Mouse (Mus musculus): Measurements from ENCODE around the gene Slc44a5. TPM values are rescaled to one million over a fixed set of nuclear protein-coding genes. Genes with fewer than 3 reads are reported as not detected.
A peak's percentile ranks its signal among the peaks of the same experiment; 100 is the strongest.
"Not testable (repeated sequence)": the region's sequence is repeated elsewhere in the genome, so short reads cannot be mapped to it uniquely, and the experiment has no call there.

Gene Slc44a5
- polyA plus RNA-seq, 1 experiment from 2014 or later, result 3.4 TPM

DNA sequence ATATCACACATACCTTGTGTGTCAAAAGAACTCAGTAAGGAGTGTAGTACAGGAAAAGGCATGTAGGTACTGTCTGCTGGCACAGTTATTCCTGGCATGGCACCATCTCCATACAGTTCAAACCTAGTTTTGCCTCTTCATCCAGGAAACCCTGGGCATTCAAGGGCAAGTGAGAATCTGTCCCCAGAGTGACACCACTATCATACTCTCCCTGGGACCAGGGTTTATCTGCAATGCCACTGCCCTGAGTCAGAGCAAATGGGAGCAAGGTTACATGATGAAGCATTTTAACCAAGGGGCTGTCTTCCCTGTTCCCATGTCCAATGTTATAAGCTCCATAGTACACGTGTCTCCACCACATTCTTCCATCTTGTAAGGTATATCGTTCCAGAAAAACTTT lies 278.2 kb downstream of the Slc44a5 start:
- Histone ChIP-seq H3K9ac (ENCODE audit: low read depth, low read length) (no peak overlapping the region), H3K36me3 (ENCODE audit: control insufficient read depth, insufficient read depth, low read length) (no peaks in the 10 kb centered on the region), H3K27me3 (replicated peaks; ENCODE audit: control insufficient read depth, insufficient read depth, low read length) (no peaks in the 10 kb centered on the region), H3K4me1 (ENCODE audit: control insufficient read depth, insufficient read depth, low read length) (no peaks in the 10 kb centered on the region), H3K27ac (replicated peaks; ENCODE audit: low read depth, low read length) (no peak overlapping the region), H3K4me3 (ENCODE audit: low read depth, low read length) (no peak overlapping the region), H3K9me3 (ENCODE audit: control insufficient read depth, low read length) (peaks cover 9% of the 10 kb centered on the region), H3K4me2 (ENCODE audit: low read depth, low read length) (no peak overlapping the region)
- DNase-seq (ENCODE audit: low spot score), result no peak
- 82% methylated on average over 2 of the region's 2 CpGs for WGBS
- no peak for ATAC-seq (ENCODE audit: low read depth)

DNA sequence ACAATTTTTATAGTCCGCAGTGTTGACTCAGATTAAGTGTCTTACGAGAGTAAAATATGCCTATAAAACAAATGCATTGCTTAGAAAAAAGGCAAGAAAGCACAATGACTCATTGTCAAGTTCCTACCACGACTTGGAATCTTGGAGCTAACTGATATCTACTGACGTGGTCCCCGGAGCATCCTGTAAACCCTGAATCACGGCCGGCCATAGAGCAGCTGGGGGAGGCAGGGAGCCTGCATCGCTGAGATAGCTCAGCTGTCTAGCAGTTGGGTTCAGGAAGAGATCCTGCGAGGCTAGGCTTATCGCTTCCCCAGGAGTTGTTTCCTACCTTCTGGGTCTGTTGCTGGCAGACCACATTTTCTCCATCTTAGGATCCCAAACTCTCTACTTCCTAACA lies 279.0 kb downstream of the Slc44a5 start:
- Histone ChIP-seq H3K9me3 (ENCODE audit: control insufficient read depth, low read length) (peaks cover 2% of the 10 kb centered on the region; the same call in 1 of the 2 replicates), H3K27me3 (replicated peaks; ENCODE audit: control insufficient read depth, insufficient read depth, low read length) (no peaks in the 10 kb centered on the region), H3K9ac (ENCODE audit: low read depth, low read length) (no peak overlapping the region), H3K4me2 (ENCODE audit: low read depth, low read length) (no peak overlapping the region), H3K27ac (replicated peaks; ENCODE audit: low read depth, low read length) (no peak overlapping the region), H3K4me1 (ENCODE audit: control insufficient read depth, insufficient read depth, low read length) (no peaks in the 10 kb centered on the region), H3K36me3 (ENCODE audit: control insufficient read depth, insufficient read depth, low read length) (no peaks in the 10 kb centered on the region), H3K4me3 (ENCODE audit: low read depth, low read length) (no peak overlapping the region)
- ATAC-seq (ENCODE audit: low read depth) (no peak), DNase-seq (ENCODE audit: low spot score) (no peak)
- 68% methylated on average over 10 of the region's 10 CpGs for WGBS

- H3K4me2 ChIP-seq (ENCODE audit: low read depth, low read length); DNase-seq (ENCODE audit: low spot score); H3K27me3 ChIP-seq (replicated peaks; ENCODE audit: control insufficient read depth, insufficient read depth, low read length); H3K4me3 ChIP-seq (ENCODE audit: low read depth, low read length); H3K27ac ChIP-seq (replicated peaks; ENCODE audit: low read depth, low read length); H3K9me3 ChIP-seq (ENCODE audit: control insufficient read depth, low read length); H3K9ac ChIP-seq (ENCODE audit: low read depth, low read length); H3K4me1 ChIP-seq (ENCODE audit: control insufficient read depth, insufficient read depth, low read length); H3K36me3 ChIP-seq (ENCODE audit: control insufficient read depth, insufficient read depth, low read length); ATAC-seq (ENCODE audit: low read depth): not testable (repeated sequence)
- 78% methylated on average over 2 of the region's 2 CpGs for WGBS
Observed at GRCm38 (mm10) chr3:154254187-154254586, 281.0 kb downstream of the Slc44a5 start.

GRCm38 (mm10) chr3:154257312-154257711 lies 284.1 kb downstream of the Slc44a5 start:
- DNase-seq (ENCODE audit: low spot score) (no peak), ATAC-seq (ENCODE audit: low read depth) (no peak)
- no peaks in the 10 kb centered on the region for H3K27me3 ChIP-seq (replicated peaks; ENCODE audit: control insufficient read depth, insufficient read depth, low read length)
- H3K4me1 ChIP-seq (ENCODE audit: control insufficient read depth, insufficient read depth, low read length), result no peaks in the 10 kb centered on the region
- H3K9ac ChIP-seq (ENCODE audit: low read depth, low read length), result no peak overlapping the region
- no peaks in the 10 kb centered on the region for H3K9me3 ChIP-seq (ENCODE audit: control insufficient read depth, low read length)
- no peaks in the 10 kb centered on the region for H3K36me3 ChIP-seq (ENCODE audit: control insufficient read depth, insufficient read depth, low read length)
- H3K4me3 ChIP-seq (ENCODE audit: low read depth, low read length), result no peak overlapping the region
- no peak overlapping the region for H3K4me2 ChIP-seq (ENCODE audit: low read depth, low read length)
- no peak overlapping the region for H3K27ac ChIP-seq (replicated peaks; ENCODE audit: low read depth, low read length)

DNA sequence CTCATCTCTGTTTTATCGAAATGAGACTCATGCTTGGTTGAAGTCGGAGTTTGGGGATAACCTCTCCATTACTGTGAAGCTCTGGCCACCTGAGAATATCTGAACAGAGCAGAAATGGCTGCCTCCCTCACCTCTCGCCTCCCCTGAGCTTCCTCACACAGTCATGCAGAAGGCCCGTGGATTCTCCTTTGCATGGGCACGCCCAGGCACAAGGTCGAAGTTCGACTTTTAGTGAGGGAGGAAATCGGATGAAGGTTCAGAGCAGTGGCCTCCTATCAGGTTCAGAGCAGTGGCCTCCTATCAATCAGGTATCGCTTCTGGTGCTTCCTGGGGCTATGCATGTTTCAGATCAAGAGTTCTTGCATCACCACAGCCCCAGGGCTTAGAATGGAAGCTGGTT lies 295.1 kb downstream of the Slc44a5 start:
- no peaks in the 10 kb centered on the region for H3K4me1 ChIP-seq (ENCODE audit: control insufficient read depth, insufficient read depth, low read length)
- ATAC-seq (ENCODE audit: low read depth), result no peak
- no peak overlapping the region for H3K4me3 ChIP-seq (ENCODE audit: low read depth, low read length)
- no peak overlapping the region for H3K4me2 ChIP-seq (ENCODE audit: low read depth, low read length)
- 76% methylated on average over 9 of the region's 9 CpGs for WGBS
- H3K36me3 ChIP-seq (ENCODE audit: control insufficient read depth, insufficient read depth, low read length), result no peaks in the 10 kb centered on the region
- no peak for DNase-seq (ENCODE audit: low spot score)
- no peaks in the 10 kb centered on the region for H3K27me3 ChIP-seq (replicated peaks; ENCODE audit: control insufficient read depth, insufficient read depth, low read length)
- H3K27ac ChIP-seq (replicated peaks; ENCODE audit: low read depth, low read length), result no peak overlapping the region
- no peak overlapping the region for H3K9ac ChIP-seq (ENCODE audit: low read depth, low read length)
- H3K9me3 ChIP-seq (ENCODE audit: control insufficient read depth, low read length), result no peaks in the 10 kb centered on the region

DNA sequence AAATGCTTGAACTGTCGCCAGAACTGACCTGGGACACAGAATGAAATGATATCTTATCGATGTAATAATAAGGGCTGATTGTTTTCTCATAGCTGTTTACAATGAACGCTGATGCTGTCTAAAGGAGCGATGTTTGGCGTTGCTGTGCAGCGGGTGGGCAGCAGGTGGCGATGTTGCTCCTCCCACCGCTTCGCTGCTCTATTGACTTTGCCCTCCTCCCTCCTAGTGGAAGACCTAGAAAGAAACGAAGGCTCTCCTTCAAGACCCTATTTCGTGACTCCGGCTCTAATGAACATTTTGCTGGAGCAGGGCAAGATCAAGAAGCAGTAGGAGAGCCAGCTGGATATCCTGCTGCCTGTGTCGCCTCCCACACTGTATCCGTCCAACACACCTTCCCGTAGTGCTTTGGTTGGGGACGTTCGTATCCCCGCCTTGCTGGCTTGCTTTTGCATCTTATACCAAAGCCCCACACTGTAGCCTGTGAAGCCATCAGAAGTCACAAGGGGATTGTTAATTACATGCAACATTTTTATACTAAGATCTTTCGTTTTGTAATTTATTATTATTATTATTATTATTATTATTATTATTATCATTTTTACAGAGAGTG lies 296.6 kb downstream of the Slc44a5 start:
- DNase-seq (ENCODE audit: low spot score), result peak; percentile 74
- H3K4me1 ChIP-seq (ENCODE audit: control insufficient read depth, insufficient read depth, low read length), result no peaks in the 10 kb centered on the region
- 0 out of 2 replicates have a peak overlapping the region, but pooled peaks have one; percentile 26 for H3K9ac ChIP-seq (ENCODE audit: low read depth, low read length)
- peak overlapping the region; percentile 61 for H3K4me2 ChIP-seq (ENCODE audit: low read depth, low read length)
- 12% methylated on average over 19 of the region's 19 CpGs for WGBS
- H3K36me3 ChIP-seq (ENCODE audit: control insufficient read depth, insufficient read depth, low read length), result no peaks in the 10 kb centered on the region
- no peaks in the 10 kb centered on the region for H3K27me3 ChIP-seq (replicated peaks; ENCODE audit: control insufficient read depth, insufficient read depth, low read length)
- ATAC-seq (ENCODE audit: low read depth), result peak; percentile 82; the same call in 1 of the 2 replicates
- peak overlapping the region; percentile 31 for H3K4me3 ChIP-seq (ENCODE audit: low read depth, low read length)
- no peaks in the 10 kb centered on the region for H3K9me3 ChIP-seq (ENCODE audit: control insufficient read depth, low read length)
- H3K27ac ChIP-seq (replicated peaks; ENCODE audit: low read depth, low read length), result no peak overlapping the region

DNA sequence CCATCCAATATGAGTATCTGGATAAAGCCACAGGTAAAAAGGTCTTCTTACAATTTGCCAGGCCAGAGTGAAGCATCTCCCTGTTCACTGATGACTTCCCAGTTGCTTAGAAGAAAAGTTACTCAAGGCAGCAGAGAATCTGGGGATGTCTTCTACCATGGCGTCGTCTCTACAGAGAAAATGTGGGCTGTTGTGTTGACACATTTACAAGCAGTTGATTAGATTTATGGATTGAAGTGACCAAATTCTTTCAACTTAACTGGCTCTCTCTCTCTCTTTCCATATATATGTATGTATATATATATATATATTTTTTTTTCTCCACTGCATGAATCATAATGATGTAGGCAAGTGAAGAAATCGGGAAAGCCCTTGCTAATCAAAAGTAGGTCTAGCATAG lies 301.4 kb downstream of the Slc44a5 start:
- Histone ChIP-seq H3K4me3 (ENCODE audit: low read depth, low read length) (no peak overlapping the region), H3K9ac (ENCODE audit: low read depth, low read length) (no peak overlapping the region), H3K4me1 (ENCODE audit: control insufficient read depth, insufficient read depth, low read length) (no peaks in the 10 kb centered on the region), H3K27me3 (replicated peaks; ENCODE audit: control insufficient read depth, insufficient read depth, low read length) (no peaks in the 10 kb centered on the region), H3K27ac (replicated peaks; ENCODE audit: low read depth, low read length) (no peak overlapping the region), H3K36me3 (ENCODE audit: control insufficient read depth, insufficient read depth, low read length) (no peaks in the 10 kb centered on the region), H3K4me2 (ENCODE audit: low read depth, low read length) (no peak overlapping the region), H3K9me3 (ENCODE audit: control insufficient read depth, low read length) (no peaks in the 10 kb centered on the region)
- no peak for DNase-seq (ENCODE audit: low spot score)
- ATAC-seq (ENCODE audit: low read depth), result no peak
- 90% methylated on average over 3 of the region's 3 CpGs for WGBS

DNA sequence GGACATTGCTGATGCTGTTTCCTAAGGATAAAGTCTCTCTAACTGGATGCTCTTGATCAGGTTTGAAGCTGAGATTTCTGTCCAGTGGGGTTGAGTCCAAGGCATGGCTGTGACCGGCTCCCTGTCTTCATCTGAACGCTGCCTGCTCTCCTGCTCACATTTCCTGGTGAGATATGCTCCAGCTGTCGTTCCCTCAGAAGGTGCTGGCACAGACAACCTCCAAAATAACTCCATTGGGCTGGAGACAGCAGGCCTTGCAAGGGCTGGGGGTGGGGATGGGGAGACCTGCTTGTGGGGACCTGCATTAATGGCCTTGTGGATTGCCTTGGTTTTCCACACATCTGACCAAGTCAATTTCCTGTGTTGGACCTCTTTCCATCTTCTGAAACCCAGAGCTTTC lies 311.0 kb downstream of the Slc44a5 start:
- Histone ChIP-seq H3K4me3 (ENCODE audit: low read depth, low read length) (no peak overlapping the region), H3K27me3 (replicated peaks; ENCODE audit: control insufficient read depth, insufficient read depth, low read length) (no peaks in the 10 kb centered on the region), H3K27ac (replicated peaks; ENCODE audit: low read depth, low read length) (no peak overlapping the region), H3K9me3 (ENCODE audit: control insufficient read depth, low read length) (no peaks in the 10 kb centered on the region), H3K36me3 (ENCODE audit: control insufficient read depth, insufficient read depth, low read length) (no peaks in the 10 kb centered on the region), H3K4me1 (ENCODE audit: control insufficient read depth, insufficient read depth, low read length) (peaks cover 13% of the 10 kb centered on the region), H3K4me2 (ENCODE audit: low read depth, low read length) (no peak overlapping the region), H3K9ac (ENCODE audit: low read depth, low read length) (no peak overlapping the region)
- DNase-seq (ENCODE audit: low spot score) (no peak), ATAC-seq (ENCODE audit: low read depth) (no peak)
- 47% methylated on average over 3 of the region's 3 CpGs for WGBS

GRCm38 (mm10) chr3:154285351-154285750 lies 312.1 kb downstream of the Slc44a5 start:
- no peaks in the 10 kb centered on the region for H3K36me3 ChIP-seq (ENCODE audit: control insufficient read depth, insufficient read depth, low read length)
- H3K27me3 ChIP-seq (replicated peaks; ENCODE audit: control insufficient read depth, insufficient read depth, low read length), result no peaks in the 10 kb centered on the region
- ATAC-seq (ENCODE audit: low read depth) (peak; percentile 44; the same call in 1 of the 2 replicates), DNase-seq (ENCODE audit: low spot score) (no peak)
- H3K9ac ChIP-seq (ENCODE audit: low read depth, low read length), result no peak overlapping the region
- 49% methylated on average over 4 of the region's 4 CpGs for WGBS
- no peak overlapping the region for H3K4me3 ChIP-seq (ENCODE audit: low read depth, low read length)
- H3K4me1 ChIP-seq (ENCODE audit: control insufficient read depth, insufficient read depth, low read length), result peaks cover 15% of the 10 kb centered on the region
- H3K27ac ChIP-seq (replicated peaks; ENCODE audit: low read depth, low read length), result no peak overlapping the region
- H3K4me2 ChIP-seq (ENCODE audit: low read depth, low read length), result no peak overlapping the region
- no peaks in the 10 kb centered on the region for H3K9me3 ChIP-seq (ENCODE audit: control insufficient read depth, low read length)
